Mouse (Mus musculus) lung, embryonic 16.5 days (tissue): ENCODE results near the gene Macc1. TPM values are rescaled to one million over a fixed set of nuclear protein-coding genes. Genes with fewer than 3 reads are reported as not detected.

Source experiments
- ATAC-seq: fragments of 200-750 bp; cut with Nextera tagmentation; 2 replicates; pipeline ENCODE4 v1.8.0; 2017; ENCODE audit warnings: low read depth, mild to moderate bottlenecking, moderate library complexity
- H3K27ac ChIP-seq: fragments of 300-500 bp; sonication (generic); 2 replicates; pipeline ENCODE4 v1.5.1; 2014; ENCODE audit warnings: mild to moderate bottlenecking, control low read depth, low read length
- H3K27me3 ChIP-seq: fragments of 300-500 bp; sonication (generic); 2 replicates; pipeline ENCODE4 v1.6.1; 2014; ENCODE audit warnings: low read depth, low read length, mixed read lengths; ENCODE audit not compliant: control insufficient read depth, insufficient read depth
- H3K36me3 ChIP-seq: fragments of 300-500 bp; sonication (generic); 2 replicates; pipeline ENCODE4 v1.6.1; 2014; ENCODE audit warnings: low read length; ENCODE audit not compliant: control insufficient read depth, insufficient read depth
- H3K4me1 ChIP-seq: fragments of 300-500 bp; sonication (generic); replicated peaks from 2 replicates; pipeline ENCODE4 v1.6.1; 2014; ENCODE audit warnings: low read length, mixed read lengths; ENCODE audit not compliant: control insufficient read depth, insufficient read depth
- H3K4me2 ChIP-seq: fragments of 300-500 bp; sonication (generic); 2 replicates; pipeline ENCODE4 v1.6.1; 2014; ENCODE audit warnings: low read depth, low read length, control low read depth
- H3K4me3 ChIP-seq: fragments of 300-500 bp; sonication (generic); 2 replicates; pipeline ENCODE4 v1.5.1; 2014; ENCODE audit warnings: mild to moderate bottlenecking, low read length, control low read depth
- H3K9ac ChIP-seq: fragments of 300-500 bp; sonication (generic); 2 replicates; pipeline ENCODE4 v1.6.1; 2014; ENCODE audit warnings: low read length, control low read depth
- H3K9me3 ChIP-seq: fragments of 300-500 bp; sonication (generic); 2 replicates; pipeline ENCODE4 v1.6.1; 2016; ENCODE audit warnings: low read length; ENCODE audit not compliant: control insufficient read depth
- WGBS: fragments of 180-500 bp; shearing (Covaris S2); extraction: QIAGEN DNeasy Blood & Tissue Kit; methylation state at CpG from one replicate; pipeline ENCODE4 v1.1.7; 2014; 5-methylcytosine and 5-hydroxymethylcytosine counted together
- polyA plus RNA-seq: library from polyadenylated mRNA; unstranded; fragments of >200 nt; fragmentation: Nextera tagmentation; extraction: Ambion mirVana; gene quantifications from 2 replicates; pipeline ENCODE4 v1.2.1, GENCODE M21; 2015

Macc1 gene
- polyA plus RNA-seq, 1 experiment from 2014 or later: 1.0 TPM

DNA sequence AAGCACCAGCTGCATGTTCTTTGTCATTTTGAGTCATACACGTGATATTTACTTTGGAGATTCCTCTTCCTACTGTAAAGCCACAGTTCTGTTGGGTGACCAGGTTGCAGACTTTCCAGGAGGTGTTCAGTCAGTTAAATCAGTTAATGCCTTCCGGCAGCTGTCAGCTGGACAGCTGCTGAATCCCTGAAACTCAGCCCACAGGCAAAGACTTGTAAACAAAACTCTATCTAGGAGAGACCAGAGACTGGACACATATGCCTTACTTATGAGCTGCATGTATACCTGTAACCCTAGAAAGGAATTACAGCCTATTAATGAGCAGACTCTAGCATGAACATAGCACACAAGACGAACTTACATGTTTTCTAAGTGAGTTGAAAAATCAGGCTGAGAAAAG lies 137.2 kb downstream of the Macc1 start:
- Histone ChIP-seq H3K27ac (no peak overlapping the region), H3K9ac (no peak overlapping the region), H3K4me2 (no peak overlapping the region), H3K36me3 (no peaks in the 10 kb centered on the region), H3K4me1 (no peaks in the 10 kb centered on the region), H3K27me3 (no peaks in the 10 kb centered on the region), H3K4me3 (no peak overlapping the region), H3K9me3 (no peaks in the 10 kb centered on the region)
- ATAC-seq: no peak
- 41% methylated on average over 3 of the region's 3 CpGs for WGBS

DNA sequence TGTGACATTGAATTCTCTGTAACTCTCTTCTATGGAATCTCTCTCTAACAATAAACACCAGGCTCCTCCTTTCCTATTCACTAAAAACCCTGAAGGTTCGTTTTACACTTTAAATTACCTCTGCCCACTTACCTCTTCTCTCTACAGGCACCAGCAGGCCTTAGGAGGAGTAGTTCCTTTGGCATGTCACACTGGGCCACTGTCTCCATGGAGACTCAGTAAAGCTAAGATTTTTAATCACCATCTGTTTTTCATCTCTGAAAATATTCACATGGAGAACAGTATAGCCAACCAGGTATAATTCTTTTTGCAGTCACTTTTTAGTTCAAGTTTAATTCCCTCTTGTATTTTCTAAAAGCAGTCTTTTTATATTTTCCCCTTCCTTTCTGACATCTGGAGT lies 140.0 kb downstream of the Macc1 start:
- Histone ChIP-seq H3K4me3 (no peak overlapping the region), H3K9ac (no peak overlapping the region), H3K36me3 (no peaks in the 10 kb centered on the region), H3K27me3 (no peaks in the 10 kb centered on the region), H3K27ac (no peak overlapping the region), H3K4me1 (no peaks in the 10 kb centered on the region), H3K9me3 (no peaks in the 10 kb centered on the region), H3K4me2 (no peak overlapping the region)
- WGBS: 35% methylated on average over 1 of the region's 1 CpGs
- no peak for ATAC-seq

DNA sequence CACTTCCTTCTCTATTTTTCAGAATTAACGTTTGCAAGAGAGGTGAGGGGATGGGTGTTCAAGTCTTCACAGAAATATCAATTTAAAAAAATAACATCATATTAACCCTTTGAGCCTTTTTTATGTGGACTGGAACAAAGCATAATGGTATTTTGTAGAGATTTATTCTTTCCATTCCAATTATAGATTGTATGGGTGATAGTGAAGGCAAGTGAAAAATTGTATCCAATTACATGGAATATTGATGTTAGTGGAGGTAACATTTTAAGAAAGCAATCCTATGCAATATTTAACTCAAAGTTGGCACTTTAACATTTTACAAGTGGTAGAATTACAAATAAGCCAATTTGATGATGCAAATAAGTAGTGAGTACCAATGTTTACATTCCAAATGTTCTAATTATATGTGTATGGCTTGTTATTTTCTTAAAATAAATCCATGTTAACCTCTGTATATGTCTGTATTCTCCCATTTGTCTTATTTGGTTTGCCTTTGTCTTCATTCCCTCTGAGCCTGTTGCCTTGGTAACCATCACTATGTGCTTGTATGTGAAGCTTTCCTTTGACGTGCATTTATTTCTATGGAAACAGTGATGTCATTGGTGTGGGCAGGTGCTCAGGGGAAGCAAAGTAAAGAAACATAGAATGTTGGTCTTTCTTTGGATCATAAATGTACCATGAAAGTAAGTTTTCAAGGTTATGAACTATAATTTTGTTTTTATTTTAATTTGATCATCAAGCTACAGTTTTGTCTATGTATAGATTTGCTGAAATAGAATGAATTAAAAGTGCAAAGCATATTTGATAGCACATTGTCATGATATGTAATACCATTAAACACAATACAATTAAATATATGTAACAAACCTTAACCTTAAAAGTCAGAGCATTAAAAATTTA lies 150.2 kb downstream of the Macc1 start:
- no peaks in the 10 kb centered on the region for H3K27me3 ChIP-seq
- ATAC-seq: no peak
- no peaks in the 10 kb centered on the region for H3K36me3 ChIP-seq
- 51% methylated on average over 2 of the region's 2 CpGs for WGBS
- no peak overlapping the region for H3K9ac ChIP-seq
- no peak overlapping the region for H3K4me3 ChIP-seq
- H3K4me1 ChIP-seq: no peaks in the 10 kb centered on the region
- no peak overlapping the region for H3K27ac ChIP-seq
- no peak overlapping the region for H3K4me2 ChIP-seq
- no peaks in the 10 kb centered on the region for H3K9me3 ChIP-seq

DNA sequence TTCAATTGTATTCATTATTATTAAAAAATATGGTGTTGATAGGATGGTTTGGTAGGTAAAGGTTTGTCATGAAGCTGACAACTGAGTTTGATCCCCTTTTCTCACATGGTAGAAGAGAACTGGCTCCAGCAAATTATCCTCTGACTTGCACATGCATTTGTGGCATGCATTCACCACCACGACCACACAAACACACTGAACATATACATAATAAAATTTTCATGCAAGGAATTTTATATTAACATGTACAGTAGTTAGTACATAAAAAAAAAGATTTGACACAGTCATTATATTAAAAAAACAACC lies 150.8 kb downstream of the Macc1 start:
- H3K27me3 ChIP-seq: no peaks in the 10 kb centered on the region
- ATAC-seq: no peak
- no peak overlapping the region for H3K9ac ChIP-seq
- H3K4me1 ChIP-seq: no peaks in the 10 kb centered on the region
- H3K4me2 ChIP-seq: no peak overlapping the region
- H3K9me3 ChIP-seq: no peaks in the 10 kb centered on the region
- 53% methylated on average over 1 of the region's 1 CpGs for WGBS
- H3K4me3 ChIP-seq: no peak overlapping the region
- H3K27ac ChIP-seq: no peak overlapping the region
- H3K36me3 ChIP-seq: no peaks in the 10 kb centered on the region

DNA sequence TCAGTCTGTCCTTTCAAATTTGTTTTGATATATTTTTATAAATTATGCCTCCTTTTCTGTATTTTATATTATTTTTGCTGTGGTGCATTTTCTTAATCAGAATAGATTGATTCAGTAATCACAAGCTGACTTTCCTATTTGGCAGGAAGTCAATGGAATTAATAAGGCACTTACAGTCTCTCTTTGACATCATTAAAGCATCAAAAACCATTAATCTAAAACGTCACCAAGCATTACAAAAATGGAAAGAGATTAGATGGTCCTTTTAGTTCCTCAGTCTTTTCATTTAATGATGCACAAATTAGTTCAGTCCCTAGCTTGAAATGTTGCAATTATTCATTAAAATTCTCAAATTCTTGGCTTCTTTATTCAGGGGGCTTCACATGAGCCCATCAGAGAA lies 153.6 kb downstream of the Macc1 start:
- 62% methylated on average over 1 of the region's 1 CpGs for WGBS
- no peak for ATAC-seq
- H3K27ac ChIP-seq: no peak overlapping the region

DNA sequence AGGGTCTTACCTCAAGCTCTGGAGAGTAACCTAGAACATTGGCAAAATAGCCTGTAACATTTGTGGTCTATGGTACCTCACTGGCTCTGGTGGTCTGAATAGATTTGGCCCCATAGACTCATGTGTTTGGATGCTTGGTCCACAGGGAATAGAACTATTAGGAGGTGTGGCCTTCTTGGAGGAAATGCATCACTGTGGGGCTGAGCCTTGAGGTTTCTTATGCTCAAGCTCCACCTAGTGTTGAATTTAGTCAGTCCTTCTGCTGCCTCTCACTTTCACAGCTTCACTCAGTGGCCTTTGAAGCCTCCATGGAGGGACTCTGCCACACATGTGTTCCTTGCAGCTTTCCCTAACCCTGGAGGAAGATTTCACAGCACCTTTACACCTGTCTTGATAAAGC lies 156.2 kb downstream of the Macc1 start:
- no peak overlapping the region for H3K4me2 ChIP-seq
- no peaks in the 10 kb centered on the region for H3K4me1 ChIP-seq
- ATAC-seq: no peak
- no peak overlapping the region for H3K9ac ChIP-seq
- H3K4me3 ChIP-seq: no peak overlapping the region
- no peak overlapping the region for H3K27ac ChIP-seq
- H3K27me3 ChIP-seq: no peaks in the 10 kb centered on the region
- no peaks in the 10 kb centered on the region for H3K36me3 ChIP-seq
- no peaks in the 10 kb centered on the region for H3K9me3 ChIP-seq

More for the DNA sequence above, 153.6 kb downstream of the Macc1 start:
- no peak overlapping the region for H3K4me3 ChIP-seq
- no peaks in the 10 kb centered on the region for H3K9me3 ChIP-seq
- no peak overlapping the region for H3K9ac ChIP-seq
- no peaks in the 10 kb centered on the region for H3K27me3 ChIP-seq
- H3K36me3 ChIP-seq: no peaks in the 10 kb centered on the region
- no peaks in the 10 kb centered on the region for H3K4me1 ChIP-seq
- no peak overlapping the region for H3K4me2 ChIP-seq

DNA sequence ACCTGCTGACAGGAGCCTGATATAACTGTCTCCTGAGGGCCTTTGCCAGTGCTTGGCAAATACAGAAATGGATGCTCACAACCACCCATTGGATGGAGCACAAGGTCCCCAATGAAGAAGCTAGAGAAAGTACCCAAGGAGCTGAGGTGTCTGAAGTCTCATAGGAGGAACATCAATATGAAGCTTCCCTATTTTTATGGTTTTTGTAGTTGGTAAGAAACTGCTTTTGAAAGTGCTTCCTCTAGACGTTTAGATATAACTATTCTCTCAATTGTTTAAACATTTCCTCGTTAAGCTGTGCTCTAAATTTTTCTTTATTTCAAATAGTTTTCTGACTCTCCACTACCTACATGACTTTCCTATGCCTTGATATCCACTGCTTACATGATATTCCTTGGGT lies 169.2 kb downstream of the Macc1 start:
- Histone ChIP-seq H3K4me3 (no peak overlapping the region), H3K36me3 (no peaks in the 10 kb centered on the region), H3K9me3 (no peaks in the 10 kb centered on the region), H3K4me2 (no peak overlapping the region), H3K9ac (no peak overlapping the region), H3K4me1 (no peaks in the 10 kb centered on the region), H3K27ac (no peak overlapping the region), H3K27me3 (no peaks in the 10 kb centered on the region)
- ATAC-seq: no peak
- 49% methylated on average over 2 of the region's 2 CpGs for WGBS

DNA sequence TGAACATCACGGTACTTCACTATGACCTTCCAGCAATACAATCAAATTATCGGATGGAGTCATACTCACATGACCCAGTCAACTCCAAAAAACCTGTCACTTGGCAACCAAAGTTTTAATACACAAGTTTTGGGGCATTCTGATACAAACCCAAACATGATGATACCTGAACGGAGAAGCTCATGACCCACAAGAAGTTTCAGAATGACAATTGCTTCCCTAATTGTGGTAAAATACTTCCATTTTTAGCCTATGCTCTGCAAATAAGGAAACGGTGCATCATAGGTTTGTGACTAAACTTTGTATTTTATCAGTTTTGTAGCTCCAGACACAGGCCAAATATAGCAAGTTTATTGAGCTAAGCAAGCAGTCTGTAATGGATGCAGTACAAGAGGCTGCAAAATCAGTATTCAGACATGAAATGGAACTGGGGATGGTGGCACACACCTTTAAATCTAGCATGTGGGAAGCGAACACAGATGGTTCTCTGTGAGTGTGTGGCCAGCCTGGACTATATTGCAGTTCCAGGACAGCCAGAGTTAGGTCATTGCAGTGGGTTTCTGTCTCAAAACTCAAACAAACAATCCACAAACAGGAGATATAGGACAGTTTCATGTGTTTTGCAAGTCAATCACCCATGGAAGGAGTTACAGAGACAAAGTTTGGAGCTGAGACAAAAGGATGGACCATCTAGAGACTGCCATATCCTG lies 170.0 kb downstream of the Macc1 start:
- Histone ChIP-seq H3K9me3 (no peaks in the 10 kb centered on the region), H3K4me1 (no peaks in the 10 kb centered on the region), H3K4me3 (no peak overlapping the region), H3K4me2 (no peak overlapping the region), H3K9ac (no peak overlapping the region), H3K36me3 (no peaks in the 10 kb centered on the region), H3K27ac (no peak overlapping the region), H3K27me3 (no peaks in the 10 kb centered on the region)
- ATAC-seq: no peak
- WGBS: 79% methylated on average over 5 of the region's 5 CpGs

DNA sequence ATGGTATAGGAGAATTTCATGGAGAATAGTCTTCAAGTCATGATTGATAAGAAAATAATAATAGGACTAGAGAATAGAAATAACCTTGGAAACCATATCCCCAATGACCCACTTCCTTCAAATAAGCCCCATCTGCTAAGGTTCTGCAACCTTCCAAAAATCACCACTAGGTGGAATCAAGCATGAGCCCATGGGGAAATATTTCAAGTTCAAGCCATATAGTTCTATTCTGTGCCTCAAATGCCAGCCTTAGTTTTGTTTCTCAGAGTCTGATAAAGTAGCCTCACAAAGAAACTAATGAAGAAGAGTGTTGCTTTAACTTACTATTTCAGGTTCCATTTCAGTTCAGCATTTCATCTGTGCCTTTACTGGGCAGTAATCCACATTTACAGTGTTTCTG lies 197.1 kb downstream of the Macc1 start:
- Histone ChIP-seq H3K36me3 (no peaks in the 10 kb centered on the region), H3K27me3 (no peaks in the 10 kb centered on the region), H3K27ac (no peak overlapping the region), H3K9ac (no peak overlapping the region), H3K9me3 (no peaks in the 10 kb centered on the region), H3K4me2 (no peak overlapping the region), H3K4me1 (no peaks in the 10 kb centered on the region), H3K4me3 (no peak overlapping the region)
- no peak for ATAC-seq
